Mouse (Mus musculus): Measurements from ENCODE around the gene Dnah3.

Gene Dnah3

GRCm38 (mm10) chr7:119873050-119873449 is 222.0 kb downstream of the Dnah3 start:
- DNase-seq (ENCODE audit: low spot score in 2 of 2) = no peak

All from spleen, postnatal 10 days (tissue).